In genomic region chr10:31076948-31077347, GRCm38 (mm10) we compare ENCODE assay signal across 14 mouse cellular contexts.
DNase-seq lines count a peak whose midpoint lies in the region; ATAC-seq and TF ChIP-seq lines count a peak whose summit lies in the region.
"Had no signal": no experiment of that assay in that cellular context is flagged by ENCODE, and none has a peak within 500 bp of the region (broad histone marks: within the 10 kb centered on the region; RNA-seq: fewer than 3 reads in every experiment).

No protein-coding gene starts in this region.

- H3K4me2 ChIP-seq in forebrain, embryonic 14.5 days (ENCODE audit: low read length), result no peak overlapping the region
- H3K4me2 ChIP-seq in forebrain, embryonic 16.5 days (ENCODE audit: low read length), result no peak overlapping the region
- H3K4me2 ChIP-seq in hindbrain, embryonic 11.5 days (replicated peaks; ENCODE audit: low read depth, low read length), result no peak overlapping the region
- no peak overlapping the region for H3K4me2 ChIP-seq in hindbrain, postnatal 0 days (ENCODE audit: low read depth, low read length)
- no peak overlapping the region for H3K4me2 ChIP-seq in midbrain, embryonic 15.5 days
- H3K4me2 ChIP-seq in stomach, embryonic 15.5 days, result peak overlapping the region; percentile 25
- no peak overlapping the region for H3K4me2 ChIP-seq in liver, postnatal 0 days (ENCODE audit: low read depth, low read length)
- H3K4me2 ChIP-seq: forebrain, embryonic 12.5 days; liver, embryonic 13.5 days had no signal

- H3K9ac ChIP-seq in forebrain, embryonic 14.5 days (ENCODE audit: low read length), result no peak overlapping the region
- H3K9ac ChIP-seq in forebrain, embryonic 16.5 days (replicated peaks; ENCODE audit: low read depth, low read length), result no peak overlapping the region
- H3K9ac ChIP-seq in hindbrain, embryonic 11.5 days (ENCODE audit: low read depth, low read length), result no peak overlapping the region
- no peak overlapping the region for H3K9ac ChIP-seq in hindbrain, postnatal 0 days (replicated peaks; ENCODE audit: low read length)
- H3K9ac ChIP-seq in midbrain, embryonic 15.5 days, result no peak overlapping the region
- H3K9ac ChIP-seq in stomach, embryonic 15.5 days, result no peak overlapping the region
- H3K9ac ChIP-seq in liver, postnatal 0 days (replicated peaks), result no peak overlapping the region
- H3K9ac ChIP-seq: forebrain, embryonic 12.5 days; liver, embryonic 13.5 days had no signal

- TF ChIP-seq CTCF in hindbrain, postnatal 0 days (IDR thresholded peaks at IDR 0.05; ENCODE audit: low read depth), result no peak
- TF ChIP-seq CTCF in liver, postnatal 0 days (IDR thresholded peaks at IDR 0.05; ENCODE audit: low read depth), result no peak

- no peaks in the 10 kb centered on the region for H3K9me3 ChIP-seq in forebrain, embryonic 14.5 days (replicated peaks; ENCODE audit: control insufficient read depth, low read length)
- H3K9me3 ChIP-seq in forebrain, embryonic 16.5 days (ENCODE audit: control insufficient read depth, low read length), result no peaks in the 10 kb centered on the region
- no peaks in the 10 kb centered on the region for H3K9me3 ChIP-seq in hindbrain, embryonic 11.5 days (ENCODE audit: control insufficient read depth, low read length)
- H3K9me3 ChIP-seq in hindbrain, postnatal 0 days (ENCODE audit: low read length), result no peaks in the 10 kb centered on the region
- no peaks in the 10 kb centered on the region for H3K9me3 ChIP-seq in midbrain, embryonic 10.5 days (replicated peaks)
- H3K9me3 ChIP-seq in midbrain, embryonic 15.5 days, result no peaks in the 10 kb centered on the region
- H3K9me3 ChIP-seq in stomach, embryonic 15.5 days, result no peaks in the 10 kb centered on the region
- no peaks in the 10 kb centered on the region for H3K9me3 ChIP-seq in liver, postnatal 0 days (ENCODE audit: low read length)
- H3K9me3 ChIP-seq: forebrain, embryonic 12.5 days; liver, embryonic 13.5 days had no signal

- no peak for DNase-seq in forebrain, embryonic 14.5 days (ENCODE audit: low spot score)
- DNase-seq in hindbrain, embryonic 11.5 days (ENCODE audit: low spot score), result no peak
- DNase-seq in hindbrain, postnatal 0 days (ENCODE audit: low spot score), result no peak
- DNase-seq in midbrain, embryonic 10.5 days (ENCODE audit: low spot score), result no peak
- no peak for DNase-seq in liver, postnatal 0 days
- DNase-seq: cerebellum, adult 8-10 months; kidney, adult 9 months; layer of hippocampus, adult 9-11 months; liver, embryonic 13.5 days; right cerebral cortex, postnatal 14 days had no signal

- TF ChIP-seq EP300 in liver, postnatal 0 days (IDR thresholded peaks at IDR 0.05; ENCODE audit: low read depth), result no peak

- no peaks in the 10 kb centered on the region for H3K4me1 ChIP-seq in forebrain, embryonic 14.5 days (ENCODE audit: control insufficient read depth, insufficient read depth, low read length)
- H3K4me1 ChIP-seq in forebrain, embryonic 16.5 days (replicated peaks; ENCODE audit: control insufficient read depth, insufficient read depth, low read length), result no peaks in the 10 kb centered on the region
- no peaks in the 10 kb centered on the region for H3K4me1 ChIP-seq in hindbrain, embryonic 11.5 days (replicated peaks; ENCODE audit: control insufficient read depth, insufficient read depth, low read length)
- no peaks in the 10 kb centered on the region for H3K4me1 ChIP-seq in hindbrain, postnatal 0 days (ENCODE audit: insufficient read depth, low read length)
- H3K4me1 ChIP-seq in midbrain, embryonic 10.5 days, result peaks cover 8% of the 10 kb centered on the region; the same call in 1 of the 2 replicates
- H3K4me1 ChIP-seq in midbrain, embryonic 15.5 days, result no peaks in the 10 kb centered on the region
- no peaks in the 10 kb centered on the region for H3K4me1 ChIP-seq in stomach, embryonic 15.5 days
- no peaks in the 10 kb centered on the region for H3K4me1 ChIP-seq in liver, postnatal 0 days (ENCODE audit: insufficient read depth)
- H3K4me1 ChIP-seq: forebrain, embryonic 12.5 days; liver, embryonic 13.5 days had no signal

- ATAC-seq in forebrain, embryonic 14.5 days, result 0 out of 2 replicates have a peak, but pooled peaks have one; percentile 32
- no peak for ATAC-seq in forebrain, embryonic 16.5 days
- 0 out of 2 replicates have a peak, but pooled peaks have one; percentile 10 for ATAC-seq in hindbrain, embryonic 11.5 days (ENCODE audit: low FRiP score)
- ATAC-seq in hindbrain, postnatal 0 days, result no peak
- no peak for ATAC-seq in midbrain, embryonic 15.5 days (replicated peaks)
- peak; percentile 27 for ATAC-seq in stomach, embryonic 15.5 days (ENCODE audit: insufficient read depth, low FRiP score, low read depth)
- ATAC-seq in liver, postnatal 0 days, result no peak

- H3K36me3 ChIP-seq in forebrain, embryonic 14.5 days (ENCODE audit: control insufficient read depth, insufficient read depth, low read length), result no peaks in the 10 kb centered on the region
- no peaks in the 10 kb centered on the region for H3K36me3 ChIP-seq in forebrain, embryonic 16.5 days (ENCODE audit: control insufficient read depth, insufficient read depth)
- H3K36me3 ChIP-seq in hindbrain, embryonic 11.5 days (ENCODE audit: control insufficient read depth, insufficient read depth, low read length), result no peaks in the 10 kb centered on the region
- no peaks in the 10 kb centered on the region for H3K36me3 ChIP-seq in hindbrain, postnatal 0 days (ENCODE audit: insufficient read depth, low read length)
- H3K36me3 ChIP-seq in midbrain, embryonic 10.5 days, result no peaks in the 10 kb centered on the region
- no peaks in the 10 kb centered on the region for H3K36me3 ChIP-seq in midbrain, embryonic 15.5 days (replicated peaks)
- no peaks in the 10 kb centered on the region for H3K36me3 ChIP-seq in stomach, embryonic 15.5 days
- H3K36me3 ChIP-seq in liver, postnatal 0 days (replicated peaks; ENCODE audit: insufficient read depth, low read length), result no peaks in the 10 kb centered on the region
- H3K36me3 ChIP-seq: forebrain, embryonic 12.5 days; liver, embryonic 13.5 days had no signal

- no peak overlapping the region for H3K27ac ChIP-seq in forebrain, embryonic 14.5 days (ENCODE audit: low read depth, low read length)
- H3K27ac ChIP-seq in forebrain, embryonic 16.5 days (ENCODE audit: low read length), result no peak overlapping the region
- H3K27ac ChIP-seq in hindbrain, embryonic 11.5 days (ENCODE audit: low read depth, low read length), result no peak overlapping the region
- no peak overlapping the region for H3K27ac ChIP-seq in hindbrain, postnatal 0 days
- H3K27ac ChIP-seq in midbrain, embryonic 10.5 days (replicated peaks), result peak overlapping the region; percentile 20; the same call in 1 of the 2 replicates
- no peak overlapping the region for H3K27ac ChIP-seq in midbrain, embryonic 15.5 days
- H3K27ac ChIP-seq in stomach, embryonic 15.5 days, result no peak overlapping the region
- H3K27ac ChIP-seq in liver, postnatal 0 days (ENCODE audit: low read depth), result no peak overlapping the region
- H3K27ac ChIP-seq: forebrain, embryonic 12.5 days; liver, embryonic 13.5 days had no signal

- no peaks in the 10 kb centered on the region for H3K27me3 ChIP-seq in forebrain, embryonic 14.5 days (replicated peaks; ENCODE audit: control insufficient read depth, insufficient read depth, low read length)
- no peaks in the 10 kb centered on the region for H3K27me3 ChIP-seq in forebrain, embryonic 16.5 days (replicated peaks; ENCODE audit: control insufficient read depth, insufficient read depth, low read length)
- no peaks in the 10 kb centered on the region for H3K27me3 ChIP-seq in hindbrain, embryonic 11.5 days (ENCODE audit: control insufficient read depth, insufficient read depth, low read length)
- H3K27me3 ChIP-seq in hindbrain, postnatal 0 days (ENCODE audit: insufficient read depth, low read length), result no peaks in the 10 kb centered on the region
- H3K27me3 ChIP-seq in midbrain, embryonic 10.5 days (ENCODE audit: low read depth, poor library complexity, severe bottlenecking), result no peaks in the 10 kb centered on the region
- no peaks in the 10 kb centered on the region for H3K27me3 ChIP-seq in midbrain, embryonic 15.5 days (replicated peaks)
- no peaks in the 10 kb centered on the region for H3K27me3 ChIP-seq in stomach, embryonic 15.5 days (replicated peaks)
- H3K27me3 ChIP-seq in liver, postnatal 0 days (ENCODE audit: insufficient read depth, low read length), result no peaks in the 10 kb centered on the region
- H3K27me3 ChIP-seq: forebrain, embryonic 12.5 days; liver, embryonic 13.5 days had no signal

- no peak overlapping the region for H3K4me3 ChIP-seq in forebrain, embryonic 14.5 days (ENCODE audit: low read depth, low read length)
- no peak overlapping the region for H3K4me3 ChIP-seq in forebrain, embryonic 16.5 days (replicated peaks; ENCODE audit: low read length)
- H3K4me3 ChIP-seq in hindbrain, embryonic 11.5 days (ENCODE audit: low read depth, low read length), result no peak overlapping the region
- no peak overlapping the region for H3K4me3 ChIP-seq in hindbrain, postnatal 0 days (ENCODE audit: low read length)
- H3K4me3 ChIP-seq in midbrain, embryonic 10.5 days, result no peak overlapping the region
- no peak overlapping the region for H3K4me3 ChIP-seq in midbrain, embryonic 15.5 days
- H3K4me3 ChIP-seq in stomach, embryonic 15.5 days (replicated peaks), result no peak overlapping the region
- no peak overlapping the region for H3K4me3 ChIP-seq in liver, postnatal 0 days (ENCODE audit: low read depth, low read length)
- H3K4me3 ChIP-seq: forebrain, embryonic 12.5 days; liver, embryonic 13.5 days had no signal

- whole genome bisulfite sequencing in forebrain, embryonic 14.5 days, result 33% methylated on average over 4 of the region's 4 CpGs
- WGBS in forebrain, embryonic 16.5 days, result 30% methylated on average over 4 of the region's 4 CpGs
- WGBS in hindbrain, embryonic 11.5 days, result 26% methylated on average over 4 of the region's 4 CpGs
- 30% methylated on average over 4 of the region's 4 CpGs for WGBS in hindbrain, postnatal 0 days
- WGBS in midbrain, embryonic 10.5 days, result 32% methylated on average over 4 of the region's 4 CpGs
- WGBS in midbrain, embryonic 15.5 days, result 26% methylated on average over 4 of the region's 4 CpGs
- WGBS in stomach, embryonic 15.5 days, result 29% methylated on average over 4 of the region's 4 CpGs
- WGBS in liver, postnatal 0 days (ENCODE audit: insufficient replicate concordance), result 38% methylated on average over 4 of the region's 4 CpGs

Comparison
In these comparisons a context has a peak if more than half of its experiments do, and no peak if none do; other contexts are left out.
1. ATAC-seq: peak in forebrain, embryonic 14.5 days (single experiment), hindbrain, embryonic 11.5 days (single experiment) and stomach, embryonic 15.5 days (single experiment); none in forebrain, embryonic 16.5 days (single experiment), hindbrain, postnatal 0 days (single experiment), midbrain, embryonic 15.5 days (single experiment) and liver, postnatal 0 days (single experiment).